Mouse (Mus musculus) cerebellum, postnatal 10 days (tissue): ENCODE measurements around the gene Pgap2.

Experiments used
- DNase-seq, 2 experiments: peaks; one replicate each; pipeline ENCODE4 v3.0.0; 2021; ENCODE audit warnings: mixed read lengths in 2 of 2

Gene Pgap2

DNA sequence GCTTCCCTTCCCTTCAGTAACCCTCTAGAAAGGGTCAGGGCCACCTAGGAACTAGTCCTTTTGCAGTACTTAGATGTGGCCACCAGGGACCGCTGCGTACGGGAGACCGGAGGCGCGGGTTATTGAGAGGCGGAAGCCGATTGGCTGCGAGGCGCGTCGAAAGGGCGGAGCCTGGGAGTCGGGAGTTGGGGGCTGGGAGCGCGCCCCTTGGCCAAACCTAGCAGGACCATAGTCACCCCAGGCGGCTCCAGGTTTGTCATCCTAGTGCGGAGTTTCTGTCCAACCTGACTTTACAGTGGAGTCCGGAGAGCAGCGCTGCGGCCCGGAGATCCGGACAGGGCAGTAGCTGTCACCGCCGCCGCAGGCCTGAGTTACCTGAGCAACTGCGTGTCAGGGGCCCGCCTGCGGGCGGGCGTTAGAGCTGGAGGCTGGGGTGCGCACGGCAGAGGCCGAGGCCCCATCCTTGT lies 57.1 kb downstream of the Pgap2 start:
- DNase-seq = peak; percentile 98 to 99

DNA sequence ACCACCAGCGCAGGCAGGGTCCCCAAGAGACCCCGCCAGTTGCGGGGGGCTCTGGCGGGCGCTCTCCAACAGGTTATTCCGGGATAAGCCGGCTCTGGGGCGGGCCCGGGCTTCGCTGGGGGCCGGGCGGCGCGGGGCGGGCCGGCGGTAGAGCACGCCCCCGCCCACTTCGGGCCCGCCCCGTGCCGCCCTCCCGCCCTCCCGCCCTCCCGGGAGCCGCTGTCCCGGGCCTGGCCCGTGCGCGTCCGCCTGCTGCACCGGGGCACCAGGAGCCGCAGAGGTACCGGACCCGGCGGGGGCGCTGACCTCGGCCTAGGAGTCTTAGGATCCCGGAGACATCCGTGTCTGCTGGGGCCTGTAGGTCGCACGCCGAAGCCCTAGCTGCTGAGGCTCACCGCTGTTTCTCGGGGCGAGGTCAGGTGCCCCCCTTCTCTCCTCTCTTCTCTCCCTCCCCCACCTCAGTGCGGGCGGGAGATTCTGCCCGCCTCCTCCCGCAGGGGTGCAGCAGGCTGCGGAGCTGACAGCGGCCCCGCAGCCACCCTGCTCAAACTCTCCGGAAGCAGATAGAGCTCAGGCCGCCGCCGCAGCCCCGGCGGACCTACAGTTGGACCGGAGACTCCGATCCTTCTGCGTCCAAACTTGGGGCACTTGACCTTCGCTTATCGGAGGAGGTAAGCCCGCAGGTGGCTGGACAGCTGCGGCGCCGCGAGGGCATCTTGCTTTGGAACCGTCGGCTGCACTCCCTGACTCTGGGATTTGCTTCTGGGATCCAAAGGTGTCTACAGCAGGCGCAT lies 57.8 kb downstream of the Pgap2 start, which contains the start of gene Stim1:
TSS of gene Stim1 (plus strand) at position 206 of the 794 bp plus-strand sequence.
- peak in 1 of 2 experiments; percentile 75 for DNase-seq

DNA sequence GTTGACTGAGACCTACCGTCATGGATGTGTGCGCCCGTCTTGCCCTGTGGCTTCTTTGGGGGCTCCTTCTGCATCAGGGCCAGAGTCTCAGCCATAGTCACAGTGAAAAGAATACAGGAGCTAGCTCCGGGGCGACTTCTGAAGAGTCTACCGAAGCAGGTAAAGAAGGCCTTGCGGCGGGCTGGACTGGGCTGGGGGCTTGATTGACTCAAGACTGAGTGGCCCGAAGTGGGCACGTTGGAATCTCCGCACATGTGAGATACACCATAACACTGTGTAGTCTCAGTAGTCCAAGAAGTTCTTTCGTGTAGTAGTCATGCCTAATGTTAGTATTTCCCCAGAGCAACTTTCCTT lies 58.4 kb downstream of the Pgap2 start:
- DNase-seq = no peak

DNA sequence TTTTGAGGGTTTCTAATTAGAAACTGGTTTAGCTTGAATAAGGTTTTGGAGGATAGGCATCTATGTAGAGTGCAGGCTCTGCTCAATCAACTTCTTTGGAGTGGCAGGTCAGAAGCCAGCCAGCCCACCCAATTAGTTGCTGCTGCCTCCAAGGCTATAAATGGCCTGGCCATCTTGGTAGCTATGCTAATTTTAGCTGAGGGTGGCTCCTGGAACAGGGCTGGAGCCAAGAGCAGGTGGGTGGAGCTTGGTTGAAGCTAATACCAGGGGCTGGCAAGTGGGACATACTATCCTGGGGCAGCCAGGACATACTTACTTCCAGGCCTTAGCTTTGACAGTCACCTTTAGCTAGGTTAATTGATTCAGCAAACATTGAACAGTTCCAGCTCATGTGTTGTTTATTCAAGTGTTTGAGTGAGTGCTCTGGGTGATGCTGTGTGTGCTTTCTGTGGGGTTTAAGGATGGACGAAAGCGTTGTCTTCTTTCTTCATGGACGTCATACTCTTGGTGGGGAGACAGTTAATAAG lies 62.5 kb downstream of the Pgap2 start:
- peak; percentile 37 to 43 for DNase-seq

DNA sequence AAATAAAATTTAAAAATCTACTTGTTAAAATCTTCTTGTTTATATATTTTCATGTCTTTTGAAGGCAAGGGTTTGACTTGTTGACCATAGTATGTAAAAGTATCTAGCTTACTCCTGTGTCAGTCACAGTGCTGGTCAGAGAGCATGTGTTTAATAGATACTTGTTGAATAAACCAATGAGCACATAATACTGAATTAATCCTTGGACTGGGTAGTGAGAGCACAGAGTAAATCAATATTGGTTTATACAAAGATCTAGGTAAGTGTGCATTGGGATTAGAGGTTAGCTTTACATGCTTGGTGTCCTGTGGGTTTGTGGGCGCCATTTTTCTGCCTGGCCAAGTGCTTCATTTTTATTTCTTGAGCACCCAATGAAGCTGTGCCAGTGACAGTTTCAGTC lies 71.4 kb downstream of the Pgap2 start:
- DNase-seq = no peak

DNA sequence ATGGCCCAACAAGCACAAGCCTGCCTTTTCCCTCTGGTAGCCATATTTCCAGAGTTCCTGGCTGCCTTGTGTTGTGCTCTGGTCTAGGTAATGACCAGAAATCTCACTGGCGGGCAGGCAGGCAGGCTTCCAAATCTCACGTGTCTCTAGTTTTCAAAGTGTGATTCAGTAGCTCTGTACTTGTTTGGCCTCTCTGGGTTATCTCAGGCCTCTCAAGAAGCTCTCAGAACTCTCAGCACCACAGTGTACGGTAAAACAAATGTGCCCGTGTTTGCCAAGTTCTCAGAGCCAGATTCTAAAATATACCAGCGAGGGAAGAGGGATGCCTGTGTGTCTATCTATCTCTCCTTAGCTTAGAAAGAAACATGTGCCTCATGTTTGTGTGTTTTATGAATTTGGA lies 72.3 kb downstream of the Pgap2 start:
- DNase-seq = no peak
